Mouse (Mus musculus) inflammation-experienced regulatory T-cells, adult 6 months (primary cell): ENCODE results near the gene Zmynd15. TPM values are rescaled to one million over a fixed set of nuclear protein-coding genes. Genes with fewer than 3 reads are reported as not detected.
"Not testable (repeated sequence)": the region's sequence is repeated elsewhere in the genome, so short reads cannot be mapped to it uniquely, and the experiment has no call there.

Experiments
- ATAC-seq: one replicate; pipeline ENCODE4 v1.8.0; 2017
- polyA plus RNA-seq, 3 experiments: library from polyadenylated mRNA; unstranded; fragments of 100-300 nt; shearing (Covaris generic); gene quantifications; one replicate each; pipeline ENCODE4 v1.2.1; 2017

Zmynd15 gene
- polyA plus RNA-seq, 3 experiments from 2014 or later, result not detected

DNA sequence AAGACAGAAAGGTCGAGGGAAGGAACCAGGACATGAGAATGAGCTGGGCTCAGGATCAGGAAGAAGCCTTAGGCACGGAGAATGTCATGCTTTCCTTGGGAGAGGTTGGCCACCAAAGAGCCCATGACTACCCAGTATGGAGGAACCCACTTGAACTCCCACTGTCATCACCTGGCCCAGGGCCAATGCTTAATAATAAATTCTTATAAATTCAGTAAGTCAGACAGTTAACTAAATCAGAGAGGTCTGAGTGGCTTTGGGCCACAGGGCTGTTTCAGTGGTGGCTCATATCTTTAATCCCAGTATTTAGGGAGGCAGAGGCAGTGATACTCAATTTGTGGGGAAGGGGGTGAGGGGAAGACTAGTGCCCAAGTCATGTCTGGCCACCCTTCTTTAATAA lies 8.3 kb upstream of the Zmynd15 start:
- no peak for ATAC-seq

DNA sequence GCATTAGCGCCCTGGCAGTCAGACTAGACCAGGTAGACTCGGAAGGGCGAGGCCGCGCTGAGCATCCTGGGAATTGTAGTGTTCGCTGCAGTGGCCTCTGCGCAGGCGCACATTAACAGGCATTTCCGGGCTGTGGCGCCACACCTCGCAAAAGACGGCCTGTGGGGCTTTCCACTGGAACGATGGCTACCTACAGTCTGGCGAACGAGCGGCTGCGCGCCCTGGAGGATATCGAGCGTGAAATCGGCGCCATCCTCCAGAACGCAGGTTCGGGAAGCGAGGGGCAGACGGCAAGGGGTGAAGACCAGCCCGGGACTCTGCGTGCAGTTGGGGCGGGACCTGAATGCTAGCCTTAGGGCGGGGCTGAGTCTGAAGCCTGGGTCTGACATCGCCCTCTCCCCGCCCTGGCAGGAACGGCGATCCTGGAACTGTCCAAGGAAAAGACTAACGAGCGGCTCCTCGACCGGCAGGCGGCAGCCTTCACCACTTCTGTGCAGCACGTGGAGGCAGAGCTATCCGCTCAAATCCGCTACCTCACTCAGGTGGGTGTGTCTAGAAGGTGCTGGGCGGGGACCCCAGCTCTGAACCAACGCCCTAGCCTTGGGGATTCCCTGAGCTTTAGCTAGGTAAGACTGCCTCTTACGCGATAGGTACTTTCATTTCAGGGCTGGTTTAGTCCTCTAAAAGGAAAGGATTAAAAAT lies 7.3 kb upstream of the Zmynd15 start, which contains the start of gene Med11:
Gene Med11, plus strand, starts transcription at position 123 of the 702 bp plus-strand sequence.
- ATAC-seq, result peak; percentile 96

GRCm38 (mm10) chr11:70453261-70454044 lies 5.8 kb upstream of the Zmynd15 start:
- ATAC-seq, result no peak

- ATAC-seq, result no peak
These were observed 418 bp downstream of the Zmynd15 start, which contains the start of gene Cxcl16 for GRCm38 (mm10) chr11:70459601-70460101. TSS of gene Cxcl16 (minus strand) at chr11:70459984.

DNA sequence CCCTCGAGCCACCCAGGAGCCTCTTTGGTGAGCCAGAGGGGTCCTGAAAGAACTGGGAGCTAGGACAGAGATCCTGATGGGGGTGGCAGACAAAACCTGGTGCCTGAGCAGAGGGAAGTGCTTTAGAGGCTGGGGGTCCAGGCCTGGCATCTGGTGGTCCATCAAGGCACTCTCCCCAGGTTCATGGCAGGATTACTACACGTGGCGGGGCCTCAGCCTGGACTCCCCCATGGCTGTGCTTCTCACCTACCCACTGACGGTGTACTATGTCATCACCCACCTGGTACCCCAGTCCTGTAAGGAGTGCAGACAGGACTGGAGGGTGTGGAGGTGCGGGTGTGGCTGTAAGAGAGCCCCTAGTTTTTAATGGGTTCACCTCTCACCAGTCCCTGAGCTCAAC lies 4.7 kb downstream of the Zmynd15 start:
- no peak for ATAC-seq

GRCm38 (mm10) chr11:70465211-70465610 lies 6.0 kb downstream of the Zmynd15 start:
- no peak for ATAC-seq

DNA sequence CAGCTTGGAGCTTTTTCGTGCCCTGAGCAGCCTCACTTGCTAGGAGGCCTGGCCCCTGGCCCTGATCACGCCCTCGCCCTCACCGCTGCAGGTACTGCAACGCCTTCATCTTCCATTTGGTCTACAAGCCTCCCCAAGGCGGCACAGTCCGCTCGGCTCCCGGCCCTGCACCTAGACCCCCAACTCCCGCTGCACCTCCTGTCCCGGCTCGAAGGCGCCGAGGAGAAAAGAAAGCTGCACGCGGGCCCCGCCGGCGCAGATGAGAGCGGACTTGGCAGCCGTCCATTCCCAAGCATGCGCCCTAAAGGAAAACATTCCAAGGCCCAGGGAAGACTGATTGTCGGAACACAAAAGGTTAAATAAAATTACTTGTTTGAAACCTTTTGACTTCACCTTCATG lies 6.6 kb downstream of the Zmynd15 start:
- no peak for ATAC-seq

- ATAC-seq, result no peak
These were observed 8.8 kb downstream of the Zmynd15 start for GRCm38 (mm10) chr11:70467902-70468619.

- no peak for ATAC-seq
These were observed 10.5 kb downstream of the Zmynd15 start for GRCm38 (mm10) chr11:70469764-70470163.

GRCm38 (mm10) chr11:70472716-70473115 lies 13.5 kb downstream of the Zmynd15 start:
- ATAC-seq, result no peak

DNA sequence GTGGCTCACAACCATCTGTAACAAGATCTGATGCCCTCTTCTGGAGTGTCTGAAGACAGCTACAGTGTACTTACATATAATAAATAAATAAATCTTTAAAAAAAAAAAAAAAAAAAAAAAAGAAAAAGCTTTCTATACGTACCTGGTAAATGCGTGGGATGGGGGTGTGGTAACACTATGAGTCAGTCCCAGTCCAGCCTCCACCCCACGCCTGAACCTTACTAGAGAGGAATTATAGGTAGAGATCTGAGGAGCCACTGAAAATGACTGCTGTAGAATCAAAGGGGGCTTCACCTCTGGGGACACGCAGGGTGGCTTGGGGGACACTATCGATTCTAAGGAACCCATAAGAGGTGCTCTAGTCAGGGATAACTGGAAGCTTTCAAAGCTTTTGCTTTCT lies 14.1 kb downstream of the Zmynd15 start:
- ATAC-seq, result not testable (repeated sequence)

- ATAC-seq, result no peak
These were observed 15.8 kb downstream of the Zmynd15 start for GRCm38 (mm10) chr11:70474872-70475534.

DNA sequence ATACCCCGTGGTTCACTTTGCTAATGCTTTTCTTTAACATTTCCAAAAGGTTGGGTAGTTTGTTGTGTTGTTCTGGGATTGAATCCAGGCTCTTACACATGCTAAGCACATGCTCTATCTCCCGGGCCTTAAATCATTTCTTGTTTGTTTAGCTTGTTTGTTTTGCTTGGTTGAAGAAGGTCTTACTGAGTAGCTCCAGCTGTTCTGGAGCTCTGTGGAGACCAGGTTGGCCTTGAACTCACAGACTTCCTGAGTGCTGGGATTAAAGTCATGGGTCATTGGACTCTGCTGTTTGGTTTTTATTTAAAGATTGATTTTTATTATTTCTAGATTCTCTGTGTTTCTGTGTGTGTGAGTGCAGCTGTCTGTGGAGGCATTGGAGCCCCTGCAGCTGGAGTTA lies 26.3 kb downstream of the Zmynd15 start:
- ATAC-seq, result no peak

DNA sequence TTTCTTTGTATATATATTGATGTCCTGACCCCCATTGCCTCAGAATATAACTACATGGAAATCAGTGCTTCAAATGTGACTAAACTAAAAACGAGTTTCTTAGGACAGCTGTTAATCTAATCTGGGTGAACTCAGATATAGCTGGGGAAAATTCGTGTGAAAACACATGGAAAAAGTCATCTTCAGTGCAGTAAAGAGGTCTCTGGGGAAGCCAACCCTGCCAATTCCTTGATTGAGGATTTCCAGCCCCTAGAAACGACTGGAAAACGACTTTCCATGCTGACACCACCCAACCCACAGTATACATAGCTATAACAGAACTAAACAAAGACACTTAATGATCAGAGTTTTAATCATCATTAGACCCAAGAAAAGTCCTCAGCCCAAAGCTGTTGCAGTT lies 28.6 kb downstream of the Zmynd15 start:
- no peak for ATAC-seq

DNA sequence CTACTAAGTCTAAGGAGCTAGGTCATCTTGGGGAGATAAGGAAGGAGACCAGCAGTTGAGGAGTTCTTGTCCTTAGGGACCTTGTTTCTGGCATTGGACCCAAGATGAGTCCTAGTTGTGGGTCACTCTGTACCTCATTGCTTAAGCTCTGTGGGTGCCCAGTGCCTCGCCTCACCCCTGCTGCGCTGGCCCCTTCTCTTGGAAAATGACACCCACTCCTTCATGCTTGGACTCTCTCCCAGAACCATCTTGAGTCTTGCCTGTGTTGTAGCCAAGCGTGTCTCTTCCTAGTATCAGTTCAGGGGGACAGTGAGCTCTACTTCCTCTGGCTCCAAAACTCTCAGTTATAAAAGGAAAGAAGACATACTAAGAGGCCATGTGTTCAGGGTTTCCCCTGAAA lies 29.9 kb downstream of the Zmynd15 start:
- no peak for ATAC-seq

GRCm38 (mm10) chr11:70489684-70490083 lies 30.5 kb downstream of the Zmynd15 start:
- no peak for ATAC-seq

DNA sequence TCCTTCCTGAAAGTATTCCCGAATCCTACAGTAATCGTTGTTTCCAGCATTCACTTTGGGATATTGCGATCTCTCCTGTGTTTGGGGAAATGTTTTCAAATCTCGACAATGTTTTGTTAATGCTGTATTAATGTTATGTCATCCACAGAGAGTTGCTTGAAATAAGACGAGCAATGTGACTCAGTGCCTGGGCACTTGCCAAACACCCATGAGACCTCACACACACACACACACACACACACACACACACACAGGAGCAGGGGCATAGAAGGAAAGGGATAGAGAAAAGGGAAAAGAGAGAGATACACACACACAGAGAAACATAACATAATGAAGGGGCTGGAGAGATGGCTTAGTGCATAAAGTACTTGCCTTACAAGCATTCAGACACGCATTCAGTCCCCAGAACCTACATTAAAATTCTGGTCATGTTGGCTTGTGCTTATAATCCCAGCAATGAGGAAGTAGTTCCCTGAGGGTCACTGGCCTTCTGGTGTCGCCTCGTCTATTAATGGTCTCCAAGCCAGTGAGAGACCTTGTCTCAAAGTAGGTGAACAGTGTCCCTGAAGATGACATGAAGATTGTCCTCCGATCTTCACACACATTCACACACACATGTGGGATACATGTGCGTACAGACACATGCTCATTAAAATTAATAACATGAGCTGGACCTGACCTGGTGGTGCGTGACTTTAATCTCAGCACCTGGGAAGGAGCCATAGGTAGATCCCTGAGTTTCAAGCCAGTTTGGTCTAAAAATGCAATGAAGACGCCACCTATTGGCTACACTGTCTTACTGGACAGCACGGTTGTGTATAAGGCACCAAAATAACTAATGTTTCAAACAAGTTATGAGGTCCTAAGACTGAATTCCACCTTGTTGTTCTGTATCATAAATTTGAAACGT lies 40.6 kb downstream of the Zmynd15 start:
- no peak for ATAC-seq

GRCm38 (mm10) chr11:70500476-70500812 lies 41.2 kb downstream of the Zmynd15 start:
- ATAC-seq, result no peak

- ATAC-seq, result no peak
These were observed 42.8 kb downstream of the Zmynd15 start for GRCm38 (mm10) chr11:70502018-70502417.

- no peak for ATAC-seq
These were observed 45.7 kb downstream of the Zmynd15 start, which contains the start of gene Tm4sf5 for GRCm38 (mm10) chr11:70504970-70505369. TSS of gene Tm4sf5 (plus strand) at chr11:70505244.

- ATAC-seq, result peak; percentile 56
These were observed 47.2 kb downstream of the Zmynd15 start for GRCm38 (mm10) chr11:70506385-70506784.
